Mouse (Mus musculus) brain, embryonic 14.5 days (tissue): Measurements from ENCODE around the gene Traf7.

Source experiments
- CTCF ChIP-seq: fragments of 200-500 bp; IDR thresholded peaks from 2 replicates; pipeline ENCODE4 v1.5.1; 2012; ENCODE audit warnings: inconsistent platforms, mild to moderate bottlenecking, moderate library complexity, borderline replicate concordance; ENCODE audit not compliant: insufficient read depth, insufficient read length; ENCODE audit errors: extremely low read depth
- POLR2A ChIP-seq: fragments of 200-500 bp; IDR thresholded peaks from 2 replicates; pipeline ENCODE4 v1.6.1; 2012; ENCODE audit warnings: mild to moderate bottlenecking, inconsistent platforms, borderline replicate concordance; ENCODE audit not compliant: poor library complexity, insufficient read depth, insufficient read length, severe bottlenecking; ENCODE audit errors: extremely low read depth

- TF ChIP-seq CTCF (no peak), POLR2A (no peak)
Observed at GRCm38 (mm10) chr17:24524734-24525133, 3.0 kb downstream of the Traf7 start.
